Mouse (Mus musculus): ENCODE data around the gene Fars2. TPM values are rescaled to one million over a fixed set of nuclear protein-coding genes. Genes with fewer than 3 reads are reported as not detected.

Gene Fars2
- polyA plus RNA-seq, 1 experiment from 2014 or later: 31.7 TPM

- WGBS: 81% methylated on average over 3 of the region's 3 CpGs
- no peak overlapping the region for H3K4me2 ChIP-seq (ENCODE audit: low read depth, low read length, severe bottlenecking)
- ATAC-seq (replicated peaks; ENCODE audit: low FRiP score) (no peak), DNase-seq (ENCODE audit: low spot score) (no peak)
- no peak overlapping the region for H3K4me3 ChIP-seq (ENCODE audit: low read depth, low read length)
- H3K27me3 ChIP-seq (ENCODE audit: control insufficient read depth, insufficient read depth, low read length): no peaks in the 10 kb centered on the region
- no peak overlapping the region for H3K9ac ChIP-seq (ENCODE audit: low read length)
- no peaks in the 10 kb centered on the region for H3K9me3 ChIP-seq (ENCODE audit: control insufficient read depth, low read length)
- H3K4me1 ChIP-seq (replicated peaks; ENCODE audit: control insufficient read depth, insufficient read depth, low read length): no peaks in the 10 kb centered on the region
- no peaks in the 10 kb centered on the region for H3K36me3 ChIP-seq (ENCODE audit: control insufficient read depth, insufficient read depth, low read length)
- H3K27ac ChIP-seq (ENCODE audit: low read depth, low read length): no peak overlapping the region
These were observed 200.6 kb downstream of the Fars2 start for GRCm38 (mm10) chr13:36317824-36318223.

- WGBS: 91% methylated on average over 2 of the region's 2 CpGs
- ATAC-seq (replicated peaks; ENCODE audit: low FRiP score) (no peak), DNase-seq (ENCODE audit: low spot score) (no peak)
- H3K27ac ChIP-seq (ENCODE audit: low read depth, low read length): no peak overlapping the region
- H3K4me2 ChIP-seq (ENCODE audit: low read depth, low read length, severe bottlenecking): no peak overlapping the region
- H3K9ac ChIP-seq (ENCODE audit: low read length): no peak overlapping the region
- no peaks in the 10 kb centered on the region for H3K27me3 ChIP-seq (ENCODE audit: control insufficient read depth, insufficient read depth, low read length)
- no peak overlapping the region for H3K4me3 ChIP-seq (ENCODE audit: low read depth, low read length)
- no peaks in the 10 kb centered on the region for H3K36me3 ChIP-seq (ENCODE audit: control insufficient read depth, insufficient read depth, low read length)
- H3K4me1 ChIP-seq (replicated peaks; ENCODE audit: control insufficient read depth, insufficient read depth, low read length): no peaks in the 10 kb centered on the region
- no peaks in the 10 kb centered on the region for H3K9me3 ChIP-seq (ENCODE audit: control insufficient read depth, low read length)
These were observed 207.4 kb downstream of the Fars2 start for GRCm38 (mm10) chr13:36324624-36325023.

- Histone ChIP-seq H3K4me2 (ENCODE audit: low read depth, low read length, severe bottlenecking) (no peak overlapping the region), H3K4me1 (replicated peaks; ENCODE audit: control insufficient read depth, insufficient read depth, low read length) (no peaks in the 10 kb centered on the region), H3K27ac (ENCODE audit: low read depth, low read length) (no peak overlapping the region), H3K4me3 (ENCODE audit: low read depth, low read length) (no peak overlapping the region), H3K27me3 (ENCODE audit: control insufficient read depth, insufficient read depth, low read length) (no peaks in the 10 kb centered on the region), H3K9me3 (ENCODE audit: control insufficient read depth, low read length) (no peaks in the 10 kb centered on the region), H3K36me3 (ENCODE audit: control insufficient read depth, insufficient read depth, low read length) (no peaks in the 10 kb centered on the region), H3K9ac (ENCODE audit: low read length) (no peak overlapping the region)
- DNase-seq (ENCODE audit: low spot score): no peak
- no peak for ATAC-seq (replicated peaks; ENCODE audit: low FRiP score)
- 81% methylated on average over 3 of the region's 3 CpGs for WGBS
These were observed 209.3 kb downstream of the Fars2 start for GRCm38 (mm10) chr13:36326539-36326938.

GRCm38 (mm10) chr13:36329871-36330270 lies 212.7 kb downstream of the Fars2 start:
- no peak overlapping the region for H3K27ac ChIP-seq (ENCODE audit: low read depth, low read length)
- no peaks in the 10 kb centered on the region for H3K36me3 ChIP-seq (ENCODE audit: control insufficient read depth, insufficient read depth, low read length)
- H3K9me3 ChIP-seq (ENCODE audit: control insufficient read depth, low read length): no peaks in the 10 kb centered on the region
- H3K9ac ChIP-seq (ENCODE audit: low read length): no peak overlapping the region
- 76% methylated on average over 2 of the region's 2 CpGs for WGBS
- ATAC-seq (replicated peaks; ENCODE audit: low FRiP score) (no peak), DNase-seq (ENCODE audit: low spot score) (no peak)
- no peak overlapping the region for H3K4me3 ChIP-seq (ENCODE audit: low read depth, low read length)
- no peaks in the 10 kb centered on the region for H3K27me3 ChIP-seq (ENCODE audit: control insufficient read depth, insufficient read depth, low read length)
- no peaks in the 10 kb centered on the region for H3K4me1 ChIP-seq (replicated peaks; ENCODE audit: control insufficient read depth, insufficient read depth, low read length)
- H3K4me2 ChIP-seq (ENCODE audit: low read depth, low read length, severe bottlenecking): no peak overlapping the region

- Histone ChIP-seq H3K9me3 (ENCODE audit: control insufficient read depth, low read length) (no peaks in the 10 kb centered on the region), H3K27ac (ENCODE audit: low read depth, low read length) (no peak overlapping the region), H3K4me3 (ENCODE audit: low read depth, low read length) (no peak overlapping the region), H3K4me1 (replicated peaks; ENCODE audit: control insufficient read depth, insufficient read depth, low read length) (no peaks in the 10 kb centered on the region), H3K4me2 (ENCODE audit: low read depth, low read length, severe bottlenecking) (no peak overlapping the region), H3K27me3 (ENCODE audit: control insufficient read depth, insufficient read depth, low read length) (no peaks in the 10 kb centered on the region), H3K9ac (ENCODE audit: low read length) (no peak overlapping the region), H3K36me3 (ENCODE audit: control insufficient read depth, insufficient read depth, low read length) (no peaks in the 10 kb centered on the region)
- 80% methylated on average over 3 of the region's 3 CpGs for WGBS
- DNase-seq (ENCODE audit: low spot score) (no peak), ATAC-seq (replicated peaks; ENCODE audit: low FRiP score) (no peak)
These were observed 213.3 kb downstream of the Fars2 start for GRCm38 (mm10) chr13:36330542-36330941.

- no peaks in the 10 kb centered on the region for H3K9me3 ChIP-seq (ENCODE audit: control insufficient read depth, low read length)
- no peaks in the 10 kb centered on the region for H3K36me3 ChIP-seq (ENCODE audit: control insufficient read depth, insufficient read depth, low read length)
- no peaks in the 10 kb centered on the region for H3K4me1 ChIP-seq (replicated peaks; ENCODE audit: control insufficient read depth, insufficient read depth, low read length)
- H3K9ac ChIP-seq (ENCODE audit: low read length): no peak overlapping the region
- H3K4me3 ChIP-seq (ENCODE audit: low read depth, low read length): no peak overlapping the region
- H3K27ac ChIP-seq (ENCODE audit: low read depth, low read length): no peak overlapping the region
- H3K4me2 ChIP-seq (ENCODE audit: low read depth, low read length, severe bottlenecking): no peak overlapping the region
- no peak for ATAC-seq (replicated peaks; ENCODE audit: low FRiP score)
- no peak for DNase-seq (ENCODE audit: low spot score)
- no peaks in the 10 kb centered on the region for H3K27me3 ChIP-seq (ENCODE audit: control insufficient read depth, insufficient read depth, low read length)
- 65% methylated on average over 5 of the region's 5 CpGs for WGBS
These were observed 217.5 kb downstream of the Fars2 start for GRCm38 (mm10) chr13:36334748-36335147.

GRCm38 (mm10) chr13:36351529-36351928 lies 234.3 kb downstream of the Fars2 start:
- H3K9ac ChIP-seq (ENCODE audit: low read length): no peak overlapping the region
- no peak overlapping the region for H3K27ac ChIP-seq (ENCODE audit: low read depth, low read length)
- no peak overlapping the region for H3K4me2 ChIP-seq (ENCODE audit: low read depth, low read length, severe bottlenecking)
- no peak overlapping the region for H3K4me3 ChIP-seq (ENCODE audit: low read depth, low read length)
- no peaks in the 10 kb centered on the region for H3K27me3 ChIP-seq (ENCODE audit: control insufficient read depth, insufficient read depth, low read length)
- no peaks in the 10 kb centered on the region for H3K36me3 ChIP-seq (ENCODE audit: control insufficient read depth, insufficient read depth, low read length)
- H3K9me3 ChIP-seq (ENCODE audit: control insufficient read depth, low read length): no peaks in the 10 kb centered on the region
- ATAC-seq (replicated peaks; ENCODE audit: low FRiP score): no peak
- 85% methylated on average over 11 of the region's 11 CpGs for WGBS
- no peaks in the 10 kb centered on the region for H3K4me1 ChIP-seq (replicated peaks; ENCODE audit: control insufficient read depth, insufficient read depth, low read length)
- DNase-seq (ENCODE audit: low spot score): no peak

- Histone ChIP-seq H3K9ac (ENCODE audit: low read length) (no peak overlapping the region), H3K27ac (ENCODE audit: low read depth, low read length) (no peak overlapping the region), H3K4me3 (ENCODE audit: low read depth, low read length) (no peak overlapping the region), H3K36me3 (ENCODE audit: control insufficient read depth, insufficient read depth, low read length) (no peaks in the 10 kb centered on the region), H3K9me3 (ENCODE audit: control insufficient read depth, low read length) (no peaks in the 10 kb centered on the region), H3K4me1 (replicated peaks; ENCODE audit: control insufficient read depth, insufficient read depth, low read length) (no peaks in the 10 kb centered on the region), H3K27me3 (ENCODE audit: control insufficient read depth, insufficient read depth, low read length) (no peaks in the 10 kb centered on the region), H3K4me2 (ENCODE audit: low read depth, low read length, severe bottlenecking) (no peak overlapping the region)
- 85% methylated on average over 4 of the region's 4 CpGs for WGBS
- DNase-seq (ENCODE audit: low spot score) (no peak), ATAC-seq (replicated peaks; ENCODE audit: low FRiP score) (no peak)
These were observed 240.3 kb downstream of the Fars2 start for GRCm38 (mm10) chr13:36357469-36357868.

- ATAC-seq (replicated peaks; ENCODE audit: low FRiP score): no peak
- 84% methylated on average over 3 of the region's 3 CpGs for WGBS
- Histone ChIP-seq H3K27ac (ENCODE audit: low read depth, low read length) (no peak overlapping the region), H3K4me3 (ENCODE audit: low read depth, low read length) (no peak overlapping the region), H3K9me3 (ENCODE audit: control insufficient read depth, low read length) (no peaks in the 10 kb centered on the region), H3K9ac (ENCODE audit: low read length) (no peak overlapping the region), H3K36me3 (ENCODE audit: control insufficient read depth, insufficient read depth, low read length) (no peaks in the 10 kb centered on the region), H3K4me2 (ENCODE audit: low read depth, low read length, severe bottlenecking) (no peak overlapping the region), H3K27me3 (ENCODE audit: control insufficient read depth, insufficient read depth, low read length) (no peaks in the 10 kb centered on the region), H3K4me1 (replicated peaks; ENCODE audit: control insufficient read depth, insufficient read depth, low read length) (no peaks in the 10 kb centered on the region)
- DNase-seq (ENCODE audit: low spot score): no peak
These were observed 244.2 kb downstream of the Fars2 start for GRCm38 (mm10) chr13:36361419-36361818.
